16 mouse cellular contexts compared by ENCODE assay signal in the genomic region with DNA sequence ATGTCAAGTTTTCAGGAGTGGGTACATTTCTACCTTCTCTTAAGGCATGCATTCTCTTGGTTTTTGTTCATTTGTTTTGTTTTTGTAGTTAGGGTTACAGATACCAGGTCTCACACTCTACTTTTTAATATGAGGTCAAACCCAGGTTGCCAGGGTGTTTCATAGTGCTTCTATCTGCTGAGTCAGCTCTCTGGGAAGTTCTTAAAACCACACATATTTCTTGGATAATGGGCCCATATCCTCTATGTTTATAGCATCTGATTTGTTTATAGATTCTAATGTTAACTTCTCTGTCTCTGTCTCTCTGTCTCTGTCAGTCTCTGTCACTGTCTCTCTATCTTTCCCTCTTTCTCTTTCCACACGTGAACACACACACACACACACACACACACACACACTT.
"Had no signal": no experiment of that assay in that cellular context is flagged by ENCODE, and none has a peak within 500 bp of the region (broad histone marks: within the 10 kb centered on the region; RNA-seq: fewer than 3 reads in every experiment).

No protein-coding gene starts in this region.

- H3K9ac ChIP-seq: neural tube, embryonic 12.5 days; neural tube, embryonic 13.5 days; neural tube, embryonic 15.5 days; stomach, embryonic 15.5 days had no signal

- H3K4me3 ChIP-seq: neural tube, embryonic 12.5 days; neural tube, embryonic 13.5 days; neural tube, embryonic 15.5 days; stomach, embryonic 15.5 days had no signal

- H3K36me3 ChIP-seq: neural tube, embryonic 12.5 days; neural tube, embryonic 13.5 days; neural tube, embryonic 15.5 days; stomach, embryonic 15.5 days had no signal

- H3K27me3 ChIP-seq: neural tube, embryonic 12.5 days; neural tube, embryonic 13.5 days; neural tube, embryonic 15.5 days; stomach, embryonic 15.5 days had no signal

- DNase-seq: retina, postnatal 1 day; right cerebral cortex, adult 18-20 months; right cerebral cortex, postnatal 14 days; right cerebral cortex, postnatal 25 days; right cerebral cortex, postnatal 4 days; spleen, adult 18-20 months; thymus, adult 18-20 months; thymus, adult 2 months; thymus, postnatal 14 days; thymus, postnatal 25 days; thymus, postnatal 36 days had no signal

- H3K9me3 ChIP-seq: neural tube, embryonic 12.5 days; neural tube, embryonic 13.5 days; neural tube, embryonic 15.5 days; stomach, embryonic 15.5 days had no signal

- H3K27ac ChIP-seq: neural tube, embryonic 12.5 days; neural tube, embryonic 13.5 days; neural tube, embryonic 15.5 days; stomach, embryonic 15.5 days; stomach, postnatal 0 days had no signal

- H3K4me2 ChIP-seq: neural tube, embryonic 12.5 days; neural tube, embryonic 13.5 days; neural tube, embryonic 15.5 days; stomach, embryonic 15.5 days had no signal

- H3K4me1 ChIP-seq: neural tube, embryonic 12.5 days; neural tube, embryonic 13.5 days; neural tube, embryonic 15.5 days; stomach, embryonic 15.5 days had no signal
